Mouse (Mus musculus) liver, embryonic 13.5 days (tissue): ENCODE results near the gene Svbp. TPM values are rescaled to one million over a fixed set of nuclear protein-coding genes. Genes with fewer than 3 reads are reported as not detected.

Experiments used
- ATAC-seq: fragments of 200-750 bp; cut with Nextera tagmentation; 2 replicates; pipeline ENCODE4 v1.8.0; 2017; ENCODE audit warnings: low read depth, mild to moderate bottlenecking, moderate number of reproducible peaks, moderate library complexity
- DNase-seq: peaks from one replicate; pipeline ENCODE4 v3.0.0; 2022
- H3K27ac ChIP-seq: fragments of 300-500 bp; sonication (generic); 2 replicates; pipeline ENCODE4 v1.5.1; 2015; ENCODE audit warnings: moderate library complexity, mild to moderate bottlenecking, inconsistent platforms
- H3K27me3 ChIP-seq: fragments of 300-500 bp; sonication (generic); 2 replicates; pipeline ENCODE4 v1.6.1; 2015; ENCODE audit warnings: mild to moderate bottlenecking, inconsistent platforms
- H3K36me3 ChIP-seq: fragments of 300-500 bp; sonication (generic); 2 replicates; pipeline ENCODE4 v1.6.1; 2015; ENCODE audit warnings: mild to moderate bottlenecking, inconsistent platforms
- H3K4me1 ChIP-seq: fragments of 300-500 bp; sonication (generic); replicated peaks from 2 replicates; pipeline ENCODE4 v1.6.1; 2015; ENCODE audit warnings: inconsistent platforms
- H3K4me2 ChIP-seq: fragments of 300-500 bp; sonication (generic); 2 replicates; pipeline ENCODE4 v1.6.1; 2015; ENCODE audit warnings: inconsistent platforms, mild to moderate bottlenecking, moderate library complexity
- H3K4me3 ChIP-seq: fragments of 300-500 bp; sonication (generic); replicated peaks from 2 replicates; pipeline ENCODE4 v1.5.1; 2015; ENCODE audit warnings: mild to moderate bottlenecking, inconsistent platforms
- H3K9ac ChIP-seq: fragments of 300-500 bp; sonication (generic); 2 replicates; pipeline ENCODE4 v1.6.1; 2015; ENCODE audit warnings: mild to moderate bottlenecking, inconsistent platforms
- H3K9me3 ChIP-seq: fragments of 300-500 bp; sonication (generic); replicated peaks from 2 replicates; pipeline ENCODE4 v1.6.1; 2016; ENCODE audit warnings: inconsistent platforms
- WGBS: fragments of 180-500 bp; shearing (Covaris S2); methylation state at CpG from one replicate; pipeline ENCODE4 v1.1.7; 2015; ENCODE audit not compliant: insufficient replicate concordance; 5-methylcytosine and 5-hydroxymethylcytosine counted together
- polyA plus RNA-seq: library from polyadenylated mRNA; unstranded; fragments of >200 nt; fragmentation: Nextera tagmentation; extraction: Ambion mirVana; gene quantifications from 2 replicates; pipeline ENCODE4 v1.2.1, GENCODE M21; 2015

The Svbp gene
- polyA plus RNA-seq, 1 experiment from 2014 or later, result 121 TPM

- Histone ChIP-seq H3K4me3 (peak overlapping the region; percentile 83), H3K9me3 (no peaks in the 10 kb centered on the region), H3K9ac (peak overlapping the region; percentile 91), H3K27me3 (no peaks in the 10 kb centered on the region), H3K27ac (peak overlapping the region; percentile 82), H3K4me2 (peak overlapping the region; percentile 89), H3K4me1 (peaks cover 39% of the 10 kb centered on the region), H3K36me3 (peaks cover 52% of the 10 kb centered on the region)
- 29% methylated on average over 18 of the region's 18 CpGs for WGBS
- DNase-seq (no peak), ATAC-seq (no peak)
Observed at GRCm38 (mm10) chr4:119172919-119173650, 22.0 kb upstream of the Svbp start.

GRCm38 (mm10) chr4:119173851-119174453 lies 21.2 kb upstream of the Svbp start, which contains the start of gene Zfp691:
Gene Zfp691, minus strand, starts transcription at chr4:119174195.
- Histone ChIP-seq H3K4me2 (peak within 1 kb of the TSS; percentile 89), H3K27me3 (no peaks in the 10 kb centered on the region), H3K36me3 (peaks cover 56% of the 10 kb centered on the region), H3K9me3 (no peaks in the 10 kb centered on the region), H3K4me1 (peaks cover 47% of the 10 kb centered on the region), H3K9ac (peak within 1 kb of the TSS; percentile 91), H3K4me3 (peak within 1 kb of the TSS; percentile 83), H3K27ac (peak within 1 kb of the TSS; percentile 82)
- peak; percentile 99 for ATAC-seq
- DNase-seq, result peak; percentile 93
- under 1% methylated on average over 40 of the region's 40 CpGs for WGBS

GRCm38 (mm10) chr4:119177702-119178101 lies 17.4 kb upstream of the Svbp start:
- ATAC-seq, result no peak
- DNase-seq, result no peak
- Histone ChIP-seq H3K4me3 (no peak overlapping the region), H3K27me3 (no peaks in the 10 kb centered on the region), H3K4me2 (no peak overlapping the region), H3K9me3 (no peaks in the 10 kb centered on the region), H3K4me1 (peaks cover 71% of the 10 kb centered on the region), H3K36me3 (peaks cover 72% of the 10 kb centered on the region), H3K9ac (no peak overlapping the region), H3K27ac (peak overlapping the region; percentile 24; the same call in 1 of the 2 replicates)
- WGBS, result 74% methylated on average over 5 of the region's 5 CpGs

- Histone ChIP-seq H3K27ac (peak overlapping the region; percentile 24; the same call in 1 of the 2 replicates), H3K4me3 (no peak overlapping the region), H3K27me3 (no peaks in the 10 kb centered on the region), H3K9me3 (no peaks in the 10 kb centered on the region), H3K4me1 (peaks cover 70% of the 10 kb centered on the region), H3K36me3 (peaks cover 79% of the 10 kb centered on the region), H3K4me2 (no peak overlapping the region), H3K9ac (no peak overlapping the region)
- ATAC-seq, result no peak
- DNase-seq, result no peak
- WGBS, result 68% methylated on average over 18 of the region's 18 CpGs
Observed at GRCm38 (mm10) chr4:119178331-119178730, 16.8 kb upstream of the Svbp start.

- ATAC-seq, result no peak
- H3K27ac ChIP-seq, result peak overlapping the region; percentile 40; the same call in 1 of the 2 replicates
Observed at GRCm38 (mm10) chr4:119180133-119180707, 14.9 kb upstream of the Svbp start.

GRCm38 (mm10) chr4:119181456-119181855 lies 13.7 kb upstream of the Svbp start:
- Histone ChIP-seq H3K36me3 (peaks cover 100% of the 10 kb centered on the region), H3K4me3 (no peak overlapping the region), H3K4me2 (no peak overlapping the region; the same call in 1 of the 2 replicates), H3K27me3 (no peaks in the 10 kb centered on the region), H3K9ac (no peak overlapping the region), H3K4me1 (peaks cover 87% of the 10 kb centered on the region), H3K9me3 (no peaks in the 10 kb centered on the region), H3K27ac (0 out of 2 replicates have a peak overlapping the region, but pooled peaks have one; percentile 37)
- DNase-seq (no peak), ATAC-seq (no peak)
- 64% methylated on average over 9 of the region's 9 CpGs for WGBS

More at GRCm38 (mm10) chr4:119180133-119180707, 14.9 kb upstream of the Svbp start:
- no peaks in the 10 kb centered on the region for H3K27me3 ChIP-seq
- no peaks in the 10 kb centered on the region for H3K9me3 ChIP-seq
- DNase-seq, result no peak
- peaks cover 74% of the 10 kb centered on the region for H3K4me1 ChIP-seq
- H3K36me3 ChIP-seq, result peaks cover 97% of the 10 kb centered on the region
- H3K4me2 ChIP-seq, result 0 out of 2 replicates have a peak overlapping the region, but pooled peaks have one; percentile 2
- no peak overlapping the region for H3K9ac ChIP-seq
- 0 out of 2 replicates have a peak overlapping the region, but pooled peaks have one; percentile 10 for H3K4me3 ChIP-seq
- WGBS, result 39% methylated on average over 4 of the region's 4 CpGs

GRCm38 (mm10) chr4:119183525-119183924 lies 11.6 kb upstream of the Svbp start:
- peak overlapping the region; percentile 25 for H3K4me2 ChIP-seq
- DNase-seq, result no peak
- no peaks in the 10 kb centered on the region for H3K9me3 ChIP-seq
- peaks cover 89% of the 10 kb centered on the region for H3K4me1 ChIP-seq
- 0 out of 2 replicates have a peak overlapping the region, but pooled peaks have one; percentile 3 for H3K9ac ChIP-seq
- peaks cover 100% of the 10 kb centered on the region for H3K36me3 ChIP-seq
- peak overlapping the region; percentile 53; the same call in 1 of the 2 replicates for H3K27ac ChIP-seq
- peak overlapping the region; percentile 20; the same call in 1 of the 2 replicates for H3K4me3 ChIP-seq
- no peak for ATAC-seq
- 55% methylated on average over 1 of the region's 1 CpGs for WGBS
- no peaks in the 10 kb centered on the region for H3K27me3 ChIP-seq

- DNase-seq, result no peak
- WGBS, result 74% methylated on average over 4 of the region's 4 CpGs
- Histone ChIP-seq H3K9ac (peak overlapping the region; percentile 53), H3K36me3 (peaks cover 81% of the 10 kb centered on the region), H3K9me3 (no peaks in the 10 kb centered on the region), H3K4me2 (peak overlapping the region; percentile 88), H3K4me1 (peaks cover 69% of the 10 kb centered on the region), H3K27ac (peak overlapping the region; percentile 47), H3K27me3 (no peaks in the 10 kb centered on the region), H3K4me3 (peak overlapping the region; percentile 77)
- no peak for ATAC-seq
Observed at GRCm38 (mm10) chr4:119185771-119186170, 9.3 kb upstream of the Svbp start.

GRCm38 (mm10) chr4:119188060-119188785 lies 6.9 kb upstream of the Svbp start:
- H3K9ac ChIP-seq, result peak overlapping the region; percentile 91
- DNase-seq (peak; percentile 72), ATAC-seq (peak; percentile 63)
- no peaks in the 10 kb centered on the region for H3K27me3 ChIP-seq
- H3K36me3 ChIP-seq, result peaks cover 57% of the 10 kb centered on the region
- no peaks in the 10 kb centered on the region for H3K9me3 ChIP-seq
- peak overlapping the region; percentile 77 for H3K4me3 ChIP-seq
- H3K4me2 ChIP-seq, result peak overlapping the region; percentile 88
- peaks cover 71% of the 10 kb centered on the region for H3K4me1 ChIP-seq
- 10% methylated on average over 11 of the region's 11 CpGs for WGBS
- peak overlapping the region; percentile 96 for H3K27ac ChIP-seq

- Histone ChIP-seq H3K27me3 (no peaks in the 10 kb centered on the region), H3K4me3 (peak overlapping the region; percentile 77), H3K4me1 (peaks cover 73% of the 10 kb centered on the region), H3K36me3 (peaks cover 45% of the 10 kb centered on the region), H3K9ac (peak overlapping the region; percentile 91), H3K27ac (peak overlapping the region; percentile 99), H3K9me3 (no peaks in the 10 kb centered on the region), H3K4me2 (peak overlapping the region; percentile 78)
- DNase-seq, result no peak
- 14% methylated on average over 6 of the region's 6 CpGs for WGBS
- no peak for ATAC-seq
Observed at GRCm38 (mm10) chr4:119189392-119189791, 5.7 kb upstream of the Svbp start.
